Comparison of ENCODE assay signal across 21 mouse cellular contexts in genomic region chr3:129130521-129130920, GRCm38 (mm10).
DNase-seq lines count a peak whose midpoint lies in the region; ATAC-seq lines count a peak whose summit lies in the region.
"Had no signal": no experiment of that assay in that cellular context is flagged by ENCODE, and none has a peak within 500 bp of the region (broad histone marks: within the 10 kb centered on the region; RNA-seq: fewer than 3 reads in every experiment).

No protein-coding gene starts in this region.

- peak overlapping the region; percentile 61 for H3K27ac ChIP-seq in midbrain, embryonic 10.5 days (replicated peaks)
- no peak overlapping the region for H3K27ac ChIP-seq in midbrain, embryonic 13.5 days
- H3K27ac ChIP-seq in midbrain, embryonic 11.5 days (ENCODE audit: low read depth, low read length), result no peak overlapping the region
- no peak overlapping the region for H3K27ac ChIP-seq in midbrain, embryonic 15.5 days

- ATAC-seq in midbrain, embryonic 13.5 days, result no peak
- ATAC-seq in midbrain, embryonic 11.5 days (ENCODE audit: low FRiP score), result no peak
- no peak for ATAC-seq in midbrain, embryonic 15.5 days (replicated peaks)
- ATAC-seq: activated CD4-positive, CD25-positive, alpha-beta regulatory T cell, adult 4 months; CD4-positive, CD25-positive, alpha-beta regulatory T cell, adult 4 months; Patski had no signal

- H3K9me3 ChIP-seq in midbrain, embryonic 10.5 days (replicated peaks), result no peaks in the 10 kb centered on the region
- no peaks in the 10 kb centered on the region for H3K9me3 ChIP-seq in midbrain, embryonic 13.5 days
- H3K9me3 ChIP-seq in midbrain, embryonic 11.5 days (ENCODE audit: control insufficient read depth, low read length), result no peaks in the 10 kb centered on the region
- H3K9me3 ChIP-seq in midbrain, embryonic 15.5 days, result no peaks in the 10 kb centered on the region

- no peak overlapping the region for H3K4me3 ChIP-seq in midbrain, embryonic 10.5 days
- no peak overlapping the region for H3K4me3 ChIP-seq in midbrain, embryonic 13.5 days (replicated peaks)
- no peak overlapping the region for H3K4me3 ChIP-seq in midbrain, embryonic 11.5 days (ENCODE audit: low read depth, low read length)
- H3K4me3 ChIP-seq in midbrain, embryonic 15.5 days, result no peak overlapping the region

- no peak overlapping the region for H3K9ac ChIP-seq in midbrain, embryonic 13.5 days (replicated peaks)
- H3K9ac ChIP-seq in midbrain, embryonic 11.5 days (ENCODE audit: low read length), result no peak overlapping the region
- no peak overlapping the region for H3K9ac ChIP-seq in midbrain, embryonic 15.5 days

- WGBS in midbrain, embryonic 10.5 days, result 80% methylated on average over 2 of the region's 2 CpGs
- 71% methylated on average over 2 of the region's 2 CpGs for WGBS in midbrain, embryonic 13.5 days
- 80% methylated on average over 2 of the region's 2 CpGs for WGBS in midbrain, embryonic 11.5 days
- 68% methylated on average over 2 of the region's 2 CpGs for WGBS in midbrain, embryonic 15.5 days

- H3K4me1 ChIP-seq in midbrain, embryonic 10.5 days, result peaks cover 29% of the 10 kb centered on the region
- H3K4me1 ChIP-seq in midbrain, embryonic 13.5 days (replicated peaks), result peaks cover 11% of the 10 kb centered on the region
- peaks cover 7% of the 10 kb centered on the region for H3K4me1 ChIP-seq in midbrain, embryonic 11.5 days (ENCODE audit: control insufficient read depth, insufficient read depth, low read length)
- peaks cover 6% of the 10 kb centered on the region for H3K4me1 ChIP-seq in midbrain, embryonic 15.5 days

- H3K27me3 ChIP-seq in midbrain, embryonic 10.5 days (ENCODE audit: low read depth, poor library complexity, severe bottlenecking), result peaks cover 10% of the 10 kb centered on the region
- no peaks in the 10 kb centered on the region for H3K27me3 ChIP-seq in midbrain, embryonic 13.5 days
- H3K27me3 ChIP-seq in midbrain, embryonic 11.5 days (ENCODE audit: control insufficient read depth, insufficient read depth, low read length), result no peaks in the 10 kb centered on the region
- H3K27me3 ChIP-seq in midbrain, embryonic 15.5 days (replicated peaks), result no peaks in the 10 kb centered on the region
- H3K27me3 ChIP-seq: CH12.LX, Patski had no signal

- peak; percentile 62 for DNase-seq in heart, adult 11 months
- DNase-seq in heart, adult 9 months (ENCODE audit: low spot score in 2 of 2), result no peak
- DNase-seq in midbrain, embryonic 10.5 days (ENCODE audit: low spot score), result no peak
- DNase-seq in midbrain, embryonic 11.5 days (ENCODE audit: low spot score, missing footprints), result peak; percentile 86
- DNase-seq: adrenal gland, adult 2 months; adrenal gland, adult 8-10 months; adrenal gland, postnatal 10 days; adrenal gland, postnatal 14 days; adrenal gland, postnatal 25 days; adrenal gland, postnatal 36 days; B cell, adult 2 months; cerebellum, adult 11 months; cerebellum, adult 11-12 months; cerebellum, adult 18-20 months had no signal

- no peaks in the 10 kb centered on the region for H3K36me3 ChIP-seq in midbrain, embryonic 10.5 days
- no peaks in the 10 kb centered on the region for H3K36me3 ChIP-seq in midbrain, embryonic 13.5 days
- no peaks in the 10 kb centered on the region for H3K36me3 ChIP-seq in midbrain, embryonic 11.5 days (ENCODE audit: control insufficient read depth, insufficient read depth, low read length)
- no peaks in the 10 kb centered on the region for H3K36me3 ChIP-seq in midbrain, embryonic 15.5 days (replicated peaks)
- H3K36me3 ChIP-seq: G1E had no signal

- no peak overlapping the region for H3K4me2 ChIP-seq in midbrain, embryonic 13.5 days (replicated peaks)
- H3K4me2 ChIP-seq in midbrain, embryonic 11.5 days, result no peak overlapping the region
- H3K4me2 ChIP-seq in midbrain, embryonic 15.5 days, result no peak overlapping the region

Comparison
In these comparisons a context has a peak if more than half of its experiments do, and no peak if none do; other contexts are left out.
1. DNase-seq: peak in heart, adult 11 months (single experiment) and midbrain, embryonic 11.5 days (single experiment); none in heart, adult 9 months (0 of 2) and midbrain, embryonic 10.5 days (single experiment).